Mouse (Mus musculus) intestine, embryonic 14.5 days (tissue): ENCODE measurements around the gene Ranbp9. TPM values are rescaled to one million over a fixed set of nuclear protein-coding genes. Genes with fewer than 3 reads are reported as not detected.

Experiments used
- ATAC-seq: fragments of 200-750 bp; cut with Nextera tagmentation; replicated peaks from 2 replicates; pipeline ENCODE4 v1.8.0; 2017; ENCODE audit warnings: low read depth, moderate number of reproducible peaks, moderate TSS enrichment, moderate library complexity; ENCODE audit not compliant: low FRiP score, low TSS enrichment
- DNase-seq: peaks from one replicate; pipeline ENCODE4 v3.0.0-alpha.2; 2018; ENCODE audit warnings: low spot score
- H3K27ac ChIP-seq: fragments of 300-500 bp; sonication (generic); 2 replicates; pipeline ENCODE4 v1.5.1; 2014; ENCODE audit warnings: low read depth, mild to moderate bottlenecking, control low read depth
- H3K27me3 ChIP-seq: fragments of 300-500 bp; sonication (generic); replicated peaks from 2 replicates; pipeline ENCODE4 v1.6.1; 2014; ENCODE audit warnings: low read length, control low read depth; ENCODE audit not compliant: control insufficient read depth, insufficient read depth
- H3K36me3 ChIP-seq: fragments of 300-500 bp; sonication (generic); 2 replicates; pipeline ENCODE4 v1.6.1; 2014; ENCODE audit warnings: low read length, control low read depth; ENCODE audit not compliant: control insufficient read depth, insufficient read depth
- H3K4me1 ChIP-seq: fragments of 300-500 bp; sonication (generic); replicated peaks from 2 replicates; pipeline ENCODE4 v1.6.1; 2014; ENCODE audit warnings: low read length, control low read depth, mixed read lengths; ENCODE audit not compliant: control insufficient read depth, insufficient read depth
- H3K4me2 ChIP-seq: fragments of 300-500 bp; sonication (generic); 2 replicates; pipeline ENCODE4 v1.6.1; 2014; ENCODE audit warnings: low read length
- H3K4me3 ChIP-seq: fragments of 300-500 bp; sonication (generic); 2 replicates; pipeline ENCODE4 v1.5.1; 2014; ENCODE audit warnings: low read depth, low read length, control low read depth, mixed read lengths
- H3K9ac ChIP-seq: fragments of 300-500 bp; sonication (generic); 2 replicates; pipeline ENCODE4 v1.6.1; 2014; ENCODE audit warnings: mild to moderate bottlenecking, low read length
- H3K9me3 ChIP-seq: fragments of 300-500 bp; sonication (generic); 2 replicates; pipeline ENCODE4 v1.6.1; 2016; ENCODE audit warnings: low read length, control low read depth; ENCODE audit not compliant: control insufficient read depth
- WGBS: fragments of 180-500 bp; shearing (Covaris S2); extraction: QIAGEN DNeasy Blood & Tissue Kit; methylation state at CpG from one replicate; pipeline ENCODE4 v1.1.7; 2014; 5-methylcytosine and 5-hydroxymethylcytosine counted together
- polyA plus RNA-seq: library from polyadenylated mRNA; unstranded; fragments of >200 nt; fragmentation: Nextera tagmentation; extraction: Ambion mirVana; gene quantifications from 2 replicates; pipeline ENCODE4 v1.2.1, GENCODE M21; 2014

The Ranbp9 gene
- polyA plus RNA-seq, 1 experiment from 2014 or later = 11.1 TPM

DNA sequence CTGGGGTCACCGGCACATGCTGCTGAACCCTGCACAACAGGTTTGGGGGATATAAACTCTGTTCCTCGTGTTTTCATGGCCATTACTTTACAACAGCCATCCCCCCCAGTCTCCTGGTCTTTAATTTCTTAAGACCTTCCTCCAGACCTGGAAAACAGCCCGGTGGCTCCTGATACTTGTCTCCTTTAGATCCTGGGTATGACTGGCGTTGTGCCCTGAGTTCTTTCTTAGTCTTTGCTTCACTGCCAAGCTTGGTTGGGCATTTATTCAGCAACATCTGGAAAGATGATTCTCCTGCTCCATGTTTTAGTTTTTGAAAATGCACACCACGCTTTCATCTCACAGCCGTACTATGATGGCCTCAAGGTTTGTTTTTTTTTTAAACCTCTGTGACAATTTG lies 38.2 kb upstream of the Ranbp9 start:
- Histone ChIP-seq H3K9me3 (no peaks in the 10 kb centered on the region), H3K36me3 (no peaks in the 10 kb centered on the region), H3K4me2 (no peak overlapping the region), H3K4me3 (no peak overlapping the region), H3K27ac (no peak overlapping the region), H3K27me3 (no peaks in the 10 kb centered on the region), H3K4me1 (peaks cover 6% of the 10 kb centered on the region; the same call in 1 of the 2 replicates), H3K9ac (no peak overlapping the region)
- 82% methylated on average over 6 of the region's 6 CpGs for WGBS
- DNase-seq (no peak), ATAC-seq (no peak)

DNA sequence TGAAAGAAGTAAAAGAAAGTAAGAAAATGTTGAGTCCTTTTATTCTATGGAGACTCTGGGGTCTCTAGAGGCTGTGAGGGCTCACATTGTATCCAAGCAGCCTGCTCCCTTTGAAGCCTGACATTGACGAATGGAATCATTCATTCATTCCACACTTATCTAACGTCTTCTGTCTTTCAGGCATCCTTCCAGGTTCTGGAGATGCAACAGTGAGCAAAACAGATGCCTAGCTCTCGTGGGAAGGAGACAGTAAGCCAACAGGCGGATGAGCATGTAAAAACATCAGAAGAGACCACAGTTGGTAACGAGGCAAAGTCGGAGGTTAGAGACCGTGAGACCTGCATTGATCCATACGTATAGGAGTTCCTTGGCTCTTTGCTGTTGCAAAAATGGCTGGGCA lies 36.3 kb upstream of the Ranbp9 start:
- Histone ChIP-seq H3K27ac (no peak overlapping the region), H3K4me2 (no peak overlapping the region), H3K36me3 (no peaks in the 10 kb centered on the region), H3K4me1 (no peaks in the 10 kb centered on the region), H3K9ac (no peak overlapping the region), H3K27me3 (no peaks in the 10 kb centered on the region), H3K9me3 (no peaks in the 10 kb centered on the region), H3K4me3 (no peak overlapping the region)
- ATAC-seq = no peak
- DNase-seq = no peak
- WGBS = 68% methylated on average over 8 of the region's 8 CpGs

DNA sequence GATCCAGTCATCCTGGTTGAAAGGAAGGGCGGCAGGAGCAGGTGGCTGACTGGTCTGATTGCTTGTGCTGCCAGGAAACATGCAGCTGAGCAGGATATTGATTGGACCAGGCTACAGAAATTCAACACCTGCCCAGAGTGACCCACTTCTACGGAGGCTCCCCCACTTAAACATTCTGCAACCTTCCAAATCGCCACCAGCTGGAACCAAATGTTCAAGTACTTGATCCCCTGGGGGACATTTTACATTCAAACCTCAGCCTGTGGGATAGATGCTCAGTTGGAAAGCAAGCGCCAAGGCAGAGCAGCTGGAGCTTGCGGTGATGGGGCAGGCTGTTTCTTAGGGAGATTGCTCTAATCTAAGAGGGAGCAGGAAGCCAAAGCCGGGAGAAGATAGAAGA lies 35.8 kb upstream of the Ranbp9 start:
- 50% methylated on average over 6 of the region's 6 CpGs for WGBS
- no peak overlapping the region for H3K9ac ChIP-seq

DNA sequence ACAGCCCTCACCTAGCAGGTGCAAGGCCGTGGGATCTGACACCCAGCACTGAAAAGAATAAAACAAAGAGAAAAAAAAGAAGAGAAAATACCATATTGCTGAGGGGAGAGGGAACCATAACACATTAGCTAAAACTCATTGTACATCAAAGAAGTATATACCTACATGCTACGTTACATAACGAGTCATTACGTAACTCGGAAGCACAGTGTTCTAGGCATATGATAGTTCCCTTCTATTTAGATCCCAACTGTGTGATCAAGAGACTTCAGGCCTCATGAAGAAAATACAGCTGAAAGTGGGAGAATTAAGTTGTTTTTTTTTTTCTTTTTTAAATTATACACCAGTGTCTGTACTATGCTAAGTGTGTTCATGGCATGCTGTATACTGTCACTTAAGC lies 35.0 kb upstream of the Ranbp9 start:
- Histone ChIP-seq H3K4me1 (no peaks in the 10 kb centered on the region), H3K9me3 (no peaks in the 10 kb centered on the region), H3K27ac (no peak overlapping the region), H3K36me3 (no peaks in the 10 kb centered on the region), H3K4me3 (no peak overlapping the region), H3K4me2 (no peak overlapping the region), H3K27me3 (no peaks in the 10 kb centered on the region), H3K9ac (no peak overlapping the region)
- WGBS = 96% methylated on average over 5 of the region's 5 CpGs
- DNase-seq (no peak), ATAC-seq (no peak)

More for the DNA sequence above, 35.8 kb upstream of the Ranbp9 start:
- ATAC-seq (no peak), DNase-seq (no peak)
- Histone ChIP-seq H3K27ac (no peak overlapping the region), H3K27me3 (no peaks in the 10 kb centered on the region), H3K36me3 (no peaks in the 10 kb centered on the region), H3K4me2 (no peak overlapping the region), H3K4me1 (no peaks in the 10 kb centered on the region), H3K4me3 (no peak overlapping the region), H3K9me3 (no peaks in the 10 kb centered on the region)

DNA sequence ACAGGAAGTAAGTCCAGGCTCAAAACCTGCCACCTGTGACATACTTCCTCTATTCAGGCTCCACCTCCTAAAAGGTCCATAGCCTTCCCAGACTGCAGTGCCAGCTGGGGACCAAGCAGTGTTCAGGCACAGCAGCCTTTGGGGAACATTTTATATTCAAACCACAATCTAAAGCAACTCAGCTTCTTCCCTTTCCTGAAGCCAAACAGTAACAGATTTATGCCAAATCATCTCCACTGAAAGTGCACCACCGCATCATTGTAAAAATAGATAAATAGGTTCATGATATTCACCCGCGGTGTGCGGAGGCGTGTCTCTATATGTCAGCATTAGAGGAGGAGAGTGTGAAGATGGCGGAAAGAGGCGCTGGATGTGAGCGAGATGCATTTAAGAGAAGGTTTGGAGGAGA lies 33.9 kb upstream of the Ranbp9 start:
- no peaks in the 10 kb centered on the region for H3K4me1 ChIP-seq
- no peak for ATAC-seq
- no peak for DNase-seq
- WGBS = 68% methylated on average over 8 of the region's 8 CpGs
- no peak overlapping the region for H3K4me3 ChIP-seq
- no peak overlapping the region for H3K9ac ChIP-seq
- H3K27ac ChIP-seq = no peak overlapping the region
- H3K4me2 ChIP-seq = no peak overlapping the region
- no peaks in the 10 kb centered on the region for H3K27me3 ChIP-seq
- H3K9me3 ChIP-seq = no peaks in the 10 kb centered on the region
- H3K36me3 ChIP-seq = no peaks in the 10 kb centered on the region

DNA sequence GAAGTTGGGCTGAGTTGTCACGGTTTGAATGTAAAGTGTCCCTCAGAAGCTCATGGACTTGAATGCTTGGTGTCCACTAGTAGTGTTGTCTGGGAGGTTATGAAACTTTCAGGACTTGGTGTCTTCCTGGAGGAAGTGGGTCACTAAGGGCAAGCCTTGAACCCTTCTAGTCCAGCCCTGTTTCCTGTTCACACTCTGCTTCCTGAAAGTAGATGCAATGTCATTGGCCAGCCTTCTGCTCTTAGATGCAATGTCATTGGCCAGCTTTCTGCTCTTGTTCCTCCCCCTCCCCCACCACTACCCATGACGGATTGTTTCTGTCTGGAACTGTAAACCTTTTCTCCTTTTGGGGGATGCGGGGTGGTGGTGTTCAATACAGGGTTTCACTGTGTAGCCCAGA lies 31.7 kb upstream of the Ranbp9 start:
- 69% methylated on average over 3 of the region's 3 CpGs for WGBS
- Histone ChIP-seq H3K4me1 (no peaks in the 10 kb centered on the region), H3K9me3 (no peaks in the 10 kb centered on the region), H3K9ac (no peak overlapping the region), H3K4me2 (no peak overlapping the region), H3K27ac (no peak overlapping the region), H3K27me3 (no peaks in the 10 kb centered on the region), H3K36me3 (no peaks in the 10 kb centered on the region), H3K4me3 (no peak overlapping the region)
- DNase-seq (no peak), ATAC-seq (no peak)

DNA sequence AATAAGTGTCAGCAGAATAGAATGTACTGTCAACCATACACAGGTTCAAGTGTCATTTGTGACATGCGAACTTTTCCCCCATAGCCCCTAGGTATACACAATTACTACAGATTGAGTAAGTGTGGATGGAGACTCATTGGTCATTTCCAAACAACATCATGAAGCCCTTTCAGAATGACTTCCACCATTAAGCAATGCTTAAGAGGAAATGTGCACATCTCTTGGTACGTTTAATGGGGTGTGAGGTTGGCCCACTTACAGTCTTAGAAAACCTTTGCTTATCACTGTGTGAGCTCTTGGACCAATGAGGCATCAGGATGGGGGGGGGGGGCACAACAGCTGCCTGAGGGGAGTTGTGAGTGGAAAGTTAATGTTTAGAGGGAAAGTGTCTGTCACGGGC lies 24.7 kb upstream of the Ranbp9 start:
- no peaks in the 10 kb centered on the region for H3K9me3 ChIP-seq
- no peak for ATAC-seq
- peaks cover 9% of the 10 kb centered on the region for H3K4me1 ChIP-seq
- H3K27ac ChIP-seq = no peak overlapping the region
- 81% methylated on average over 3 of the region's 3 CpGs for WGBS
- no peak overlapping the region for H3K4me2 ChIP-seq
- H3K9ac ChIP-seq = no peak overlapping the region
- no peak overlapping the region for H3K4me3 ChIP-seq
- H3K27me3 ChIP-seq = no peaks in the 10 kb centered on the region
- no peak for DNase-seq
- H3K36me3 ChIP-seq = no peaks in the 10 kb centered on the region

DNA sequence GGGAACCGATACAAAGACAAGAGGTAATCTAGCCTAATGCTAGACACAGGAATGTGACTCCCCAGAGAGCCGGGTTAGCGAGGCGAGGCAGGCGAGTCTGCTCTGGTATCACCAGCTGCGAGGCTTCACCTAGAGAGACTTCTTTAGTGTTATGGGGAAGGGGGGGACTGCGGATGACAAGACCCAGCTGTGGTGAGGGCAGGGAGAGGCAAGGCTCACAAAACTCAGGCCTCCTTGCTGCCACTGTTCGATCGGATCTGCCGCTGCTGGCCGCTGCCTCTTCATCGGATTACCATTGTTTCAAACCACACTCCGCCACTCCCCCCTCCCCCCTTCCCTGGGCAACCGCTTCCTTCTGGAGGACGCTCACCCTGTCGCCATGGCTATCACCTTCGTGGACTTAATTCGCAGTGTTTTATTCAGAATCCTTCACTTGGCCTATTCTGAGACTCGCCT lies 22.3 kb upstream of the Ranbp9 start:
- ATAC-seq (peak; percentile 86), DNase-seq (peak; percentile 87)
- H3K9me3 ChIP-seq = no peaks in the 10 kb centered on the region
- H3K27ac ChIP-seq = peak overlapping the region; percentile 86
- H3K9ac ChIP-seq = peak overlapping the region; percentile 31; the same call in 1 of the 2 replicates
- WGBS = 2% methylated on average over 19 of the region's 19 CpGs
- peaks cover 9% of the 10 kb centered on the region for H3K4me1 ChIP-seq
- H3K27me3 ChIP-seq = no peaks in the 10 kb centered on the region
- peak overlapping the region; percentile 49 for H3K4me2 ChIP-seq
- peak overlapping the region; percentile 21 for H3K4me3 ChIP-seq
- no peaks in the 10 kb centered on the region for H3K36me3 ChIP-seq

DNA sequence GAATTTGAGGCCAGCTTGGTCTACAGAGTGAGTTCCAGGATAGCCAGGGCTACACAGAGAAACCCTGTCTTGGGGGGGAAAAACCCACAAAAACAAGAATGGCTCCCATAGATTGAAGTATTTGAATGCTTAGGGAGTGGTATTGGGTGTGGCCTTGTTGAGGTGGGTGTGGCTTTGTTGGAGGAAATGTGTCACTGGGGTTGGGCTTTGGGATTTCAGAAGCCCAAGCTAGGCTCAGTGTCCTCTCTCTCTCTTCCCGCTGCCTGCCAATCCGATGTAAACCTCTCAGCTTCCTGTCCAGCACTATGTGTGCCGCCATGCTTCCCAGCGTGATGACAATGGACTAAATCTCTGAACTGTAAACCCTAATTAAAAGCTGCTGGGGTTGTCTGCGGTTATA lies 20.5 kb upstream of the Ranbp9 start:
- H3K9ac ChIP-seq = no peak overlapping the region
- DNase-seq = no peak
- peaks cover 9% of the 10 kb centered on the region for H3K4me1 ChIP-seq
- H3K4me3 ChIP-seq = no peak overlapping the region
- no peak for ATAC-seq
- H3K27ac ChIP-seq = no peak overlapping the region
- no peaks in the 10 kb centered on the region for H3K9me3 ChIP-seq
- H3K27me3 ChIP-seq = no peaks in the 10 kb centered on the region
- 89% methylated on average over 5 of the region's 5 CpGs for WGBS
- H3K4me2 ChIP-seq = no peak overlapping the region
- no peaks in the 10 kb centered on the region for H3K36me3 ChIP-seq
